Mouse (Mus musculus) layer of hippocampus, adult 11-12 months (tissue): Measurements from ENCODE around the gene Trim30b.
"Not testable (repeated sequence)": the region's sequence is repeated elsewhere in the genome, so short reads cannot be mapped to it uniquely, and the experiment has no call there.

Source experiments
- DNase-seq: peaks from one replicate; pipeline ENCODE4 v3.0.0; 2022; ENCODE audit warnings: low spot score

The Trim30b gene

DNA sequence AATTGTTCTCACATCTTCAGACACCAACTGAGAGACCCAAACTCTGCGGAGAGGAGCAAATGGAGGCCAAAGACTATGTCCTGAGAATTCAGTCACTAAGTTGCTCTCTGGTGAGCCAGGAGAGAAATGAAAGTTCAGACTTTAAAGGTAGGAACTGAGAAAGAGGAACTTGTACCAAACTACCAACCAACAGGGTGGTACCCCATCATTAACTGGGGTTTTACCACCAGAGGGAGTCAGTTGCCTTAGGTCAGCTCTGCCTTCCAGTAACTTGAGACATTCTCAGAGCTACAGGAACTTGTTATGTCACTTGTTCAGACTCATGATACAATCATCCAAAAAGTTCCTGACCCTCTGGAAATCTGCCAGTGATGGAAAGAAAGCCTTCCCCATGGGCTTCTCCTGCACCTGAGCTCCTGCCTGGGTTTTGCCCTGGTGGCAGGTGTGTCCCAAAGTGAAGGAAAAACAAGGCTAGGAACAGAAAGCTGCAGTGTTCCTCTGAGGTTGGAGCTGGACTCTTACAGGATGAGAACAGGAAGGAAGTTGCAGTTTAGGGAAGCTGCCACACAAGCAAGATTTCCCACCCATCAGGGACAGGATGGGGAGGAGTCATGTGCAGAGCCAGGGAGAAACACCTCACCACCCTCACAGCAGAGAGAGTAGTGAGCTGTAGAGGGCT, at the start of gene Trim30b:
Gene Trim30b, minus strand, starts transcription at position 149 of the 679 bp plus-strand sequence.
- peak; percentile 13 for DNase-seq

DNA sequence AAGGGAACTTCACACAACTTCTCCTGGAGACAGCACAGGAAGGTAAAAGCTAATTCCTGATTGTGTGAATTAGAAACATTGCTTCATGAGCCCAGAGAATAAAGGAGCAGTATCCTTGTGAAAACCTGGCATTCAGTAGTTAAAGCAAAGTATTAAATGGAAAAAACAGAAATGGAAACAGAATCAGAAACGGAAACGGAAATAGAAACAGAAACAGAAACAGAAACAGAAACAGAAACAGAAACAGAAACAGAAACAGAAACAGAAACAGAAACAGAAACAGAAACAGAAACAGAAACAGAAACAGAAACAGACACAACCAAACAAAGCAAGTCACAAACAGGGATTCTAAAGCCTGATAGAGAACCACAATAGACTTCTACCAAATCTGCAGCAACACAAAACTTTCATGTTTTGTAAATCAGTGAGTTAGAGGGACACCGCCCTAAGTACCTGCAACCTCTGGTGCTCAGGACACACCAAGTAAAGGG, 34.8 kb upstream of the Trim30b start:
- DNase-seq = no peak

DNA sequence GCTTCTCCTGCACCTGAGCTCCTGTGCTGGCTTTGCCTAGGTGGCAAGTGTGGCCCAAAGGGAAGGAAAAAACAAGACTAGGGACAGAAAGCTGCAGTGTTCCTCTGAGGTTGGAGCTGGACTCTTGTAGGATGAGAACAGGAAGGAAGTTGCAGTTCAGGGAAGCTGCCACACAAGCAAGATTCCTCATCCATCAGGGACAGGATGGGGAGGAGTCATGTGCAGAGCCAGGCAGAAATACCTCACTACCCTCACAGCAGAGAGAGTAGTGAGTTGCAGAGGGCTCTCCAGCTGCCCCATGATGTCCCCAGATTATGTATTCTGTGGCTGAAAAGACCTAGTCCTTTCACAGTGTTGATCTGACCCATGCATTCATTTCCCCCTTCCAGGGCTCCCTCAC, 31.5 kb upstream of the Trim30b start:
- no peak for DNase-seq

DNA sequence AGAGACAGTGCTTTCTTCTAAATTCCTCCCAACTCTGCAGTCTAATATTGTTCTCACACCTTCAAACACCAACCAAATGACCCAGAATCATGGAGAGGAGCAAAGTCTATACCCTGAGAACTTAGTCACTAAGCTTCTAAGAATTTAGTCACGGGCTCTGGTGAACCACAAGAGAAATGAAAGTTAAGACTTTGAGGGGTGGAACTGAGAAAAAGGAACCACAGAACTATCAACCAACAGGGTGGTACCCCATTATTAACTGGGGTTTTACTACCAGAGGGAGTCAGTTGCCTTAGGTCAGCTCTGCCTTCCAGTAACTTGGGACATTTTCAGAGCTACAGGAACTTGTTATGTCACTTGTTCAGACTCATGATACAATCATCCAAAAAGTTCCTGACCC, 31.0 kb upstream of the Trim30b start, which contains the start of gene Trim30c:
Gene Trim30c, minus strand, starts transcription at position 140 of the 400 bp plus-strand sequence.
- no peak for DNase-seq

DNA sequence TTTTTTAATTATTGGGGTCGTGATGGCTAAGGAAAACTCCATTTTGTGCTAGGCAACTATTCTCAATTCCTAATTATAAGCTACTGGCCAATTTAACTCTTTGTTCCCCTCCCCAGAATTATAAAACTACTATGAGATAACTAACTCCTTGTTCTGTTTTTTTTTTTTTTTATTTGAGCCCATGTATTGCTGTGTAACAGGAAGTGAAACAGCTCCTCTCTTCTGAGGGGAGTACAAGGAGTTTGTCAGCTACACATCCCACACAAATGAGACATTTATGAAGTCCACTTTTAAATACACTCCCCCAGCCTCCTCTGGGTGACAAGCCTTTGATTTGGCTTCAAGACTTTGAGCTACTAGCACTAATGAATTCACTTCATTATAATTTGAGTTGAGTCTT, 28.8 kb upstream of the Trim30b start:
- DNase-seq = no peak

DNA sequence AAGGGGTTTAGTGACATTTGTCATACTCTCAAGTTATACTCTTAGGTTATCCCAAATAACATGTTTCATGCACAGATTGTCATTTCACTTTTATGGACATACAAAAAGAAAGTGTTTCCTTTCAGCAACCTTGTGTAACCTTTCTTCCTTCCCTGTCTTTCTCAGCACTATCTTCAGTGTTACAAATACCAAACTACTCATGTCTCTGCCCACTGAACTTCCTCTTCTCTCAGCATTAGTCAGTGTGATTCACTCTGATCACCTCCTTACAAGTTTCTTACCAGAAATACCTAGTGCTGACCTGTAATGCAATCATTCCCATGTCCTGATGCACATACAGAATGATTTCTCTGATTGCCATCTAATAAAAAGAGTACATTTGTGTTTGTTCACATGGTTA, 3.3 kb downstream of the Trim30b start:
- DNase-seq = no peak

DNA sequence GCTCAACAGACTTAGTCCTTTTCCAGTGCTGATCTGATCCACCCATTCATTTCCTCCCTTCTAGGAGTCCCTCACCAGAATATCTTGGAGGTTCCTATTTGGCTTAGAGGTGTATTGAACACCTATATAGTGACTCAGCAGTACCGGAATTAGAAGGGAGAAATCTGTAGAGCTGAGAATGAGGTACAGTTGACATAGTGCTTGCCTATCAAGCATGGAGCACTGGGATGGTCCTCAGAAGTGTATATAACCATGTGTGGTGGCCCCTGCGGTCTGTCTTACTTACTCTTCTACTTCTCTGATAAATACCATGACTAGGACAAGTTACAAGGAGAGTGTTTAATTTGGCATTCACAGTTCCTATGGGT, 16.1 kb downstream of the Trim30b start:
- DNase-seq = no peak

DNA sequence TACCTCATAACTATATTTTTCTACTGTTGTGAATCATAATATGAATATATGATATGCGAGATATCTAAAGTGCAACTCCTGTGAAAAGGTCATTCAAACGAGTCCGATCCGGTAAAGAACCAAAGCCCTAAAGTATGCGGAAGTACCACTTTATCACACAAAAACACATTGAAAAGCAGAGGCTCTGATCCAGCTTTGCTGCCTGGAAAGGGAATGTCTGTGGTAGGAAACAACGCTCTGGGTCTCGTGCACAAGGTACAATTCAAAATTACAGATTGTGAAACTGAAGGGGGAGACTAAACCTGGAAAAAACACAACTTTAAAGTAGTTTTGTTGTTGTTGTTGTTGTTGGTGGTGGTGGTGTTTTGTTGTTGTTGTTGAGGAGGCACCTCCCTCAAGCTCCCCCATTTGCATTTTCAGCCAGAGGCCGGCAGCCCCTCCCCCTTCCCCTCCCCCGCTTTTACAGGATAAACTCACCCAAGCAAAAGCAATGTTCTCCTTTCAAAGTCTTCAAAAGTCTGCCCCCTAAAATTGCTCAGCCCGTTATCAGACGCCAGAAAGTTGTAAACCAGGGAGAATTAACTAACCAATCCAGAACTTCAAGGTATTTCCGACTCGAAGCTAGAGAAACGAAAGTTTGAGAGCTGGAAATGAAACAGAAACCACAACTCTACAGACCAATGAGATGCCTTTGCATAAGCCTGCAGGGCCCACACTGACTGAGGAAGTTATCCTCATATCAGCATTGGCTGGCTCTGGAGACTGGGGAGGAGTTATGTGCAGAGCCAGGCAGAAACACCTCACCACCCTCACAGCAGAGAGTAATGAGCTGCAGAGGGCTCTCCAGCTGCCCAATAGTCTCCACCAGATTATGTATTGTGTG, 16.7 kb downstream of the Trim30b start, which contains the start of gene Trim12c:
Gene Trim12c, minus strand, starts transcription at position 646 of the 883 bp plus-strand sequence.
- peak; percentile 46 for DNase-seq

DNA sequence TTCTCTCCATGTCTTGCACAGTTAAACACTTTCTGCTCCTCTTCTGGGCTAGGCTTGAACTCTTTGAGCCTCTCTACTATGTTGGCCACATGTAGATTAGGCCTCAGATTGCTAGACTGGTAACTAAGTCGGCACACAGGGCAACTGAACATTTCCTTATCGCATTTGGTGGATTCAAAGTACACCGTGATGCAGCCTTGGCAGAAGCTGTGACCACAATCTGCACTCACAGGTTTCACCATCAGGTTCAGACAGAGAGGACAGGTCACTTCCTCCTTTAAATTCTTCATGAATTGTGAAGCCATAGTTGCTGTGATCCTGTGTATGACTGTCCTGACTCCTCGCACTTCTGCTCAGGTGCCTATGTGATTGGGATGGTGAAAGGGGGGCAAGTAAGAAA, 21.6 kb downstream of the Trim30b start:
- DNase-seq = not testable (repeated sequence)

DNA sequence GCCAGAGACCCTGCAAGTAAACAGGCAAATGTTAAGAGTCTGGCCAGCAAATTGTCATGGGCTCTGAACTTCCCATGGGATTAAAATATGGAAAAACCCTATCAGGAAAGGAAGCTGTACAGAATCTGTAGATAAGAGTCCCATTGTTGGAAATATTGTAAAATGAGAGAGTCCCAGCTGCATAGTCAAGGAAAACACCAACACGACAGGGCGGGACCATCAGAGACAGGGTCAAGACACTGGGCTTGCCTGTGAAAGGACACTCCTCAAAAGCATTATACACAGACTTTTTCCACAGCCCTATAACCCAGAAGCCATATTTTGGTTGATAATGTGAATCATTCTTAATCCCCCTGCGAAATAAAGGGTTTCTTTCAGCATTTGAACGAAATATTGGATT, 28.9 kb downstream of the Trim30b start:
- DNase-seq = not testable (repeated sequence)

DNA sequence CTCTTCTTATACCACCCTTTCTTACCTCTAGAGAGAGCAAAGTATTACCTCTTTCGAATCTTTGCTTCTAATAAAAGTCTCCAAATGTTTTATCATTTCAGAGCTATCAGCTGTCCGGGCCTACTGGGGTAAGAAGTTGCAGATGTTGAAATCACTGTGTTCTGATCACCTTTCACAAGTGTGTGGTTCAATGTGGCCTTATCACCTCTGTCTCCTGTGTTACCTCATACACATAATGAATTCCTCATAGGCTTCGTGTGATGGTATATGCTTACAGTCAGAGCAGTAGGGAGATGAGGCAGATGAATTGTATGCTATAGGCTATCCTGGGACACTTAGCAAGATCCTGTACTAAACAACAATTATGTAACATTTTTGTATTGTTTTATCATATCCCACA, 34.1 kb downstream of the Trim30b start:
- not testable (repeated sequence) for DNase-seq

DNA sequence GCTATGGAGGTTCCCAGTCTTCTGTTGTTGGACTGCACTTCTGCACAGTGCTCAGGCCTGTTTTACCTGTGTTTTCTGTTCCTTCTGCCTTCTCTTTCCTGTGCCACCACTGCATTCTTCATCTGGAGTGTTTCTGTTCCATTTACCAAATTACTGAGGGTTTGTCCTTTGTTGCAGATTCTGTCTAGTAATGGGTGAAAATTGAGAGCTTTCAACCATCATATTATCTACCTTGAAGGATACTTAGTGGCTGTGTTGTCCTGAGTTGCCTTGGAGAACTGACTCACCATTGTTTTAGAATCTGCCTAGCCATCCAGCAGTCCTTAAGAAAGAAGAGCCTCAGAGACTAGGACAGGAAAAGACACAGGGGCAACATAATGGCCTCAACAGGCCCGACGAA, 40.5 kb downstream of the Trim30b start, which contains the start of gene Trim34b:
Gene Trim34b, plus strand, starts transcription at position 301 of the 400 bp plus-strand sequence.
- DNase-seq = not testable (repeated sequence)

DNA sequence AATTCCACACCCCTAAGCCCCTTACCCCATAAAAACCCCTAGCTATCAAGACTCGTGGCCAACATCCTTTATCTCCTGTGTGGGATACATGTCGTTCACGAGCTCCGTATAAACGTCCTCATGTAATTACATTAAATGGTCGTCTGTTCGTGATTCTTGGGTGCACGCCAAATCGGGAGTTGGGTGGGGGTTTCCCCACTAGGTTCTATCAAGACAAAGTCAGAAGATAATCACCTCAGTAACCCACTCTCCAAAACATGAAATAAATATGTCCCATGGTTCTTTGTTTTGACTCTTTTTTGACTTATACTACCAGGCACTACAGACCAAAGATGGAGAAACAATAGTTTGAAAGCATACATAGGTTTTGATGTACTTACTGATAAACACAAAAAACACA, 47.7 kb downstream of the Trim30b start:
- DNase-seq = no peak

DNA sequence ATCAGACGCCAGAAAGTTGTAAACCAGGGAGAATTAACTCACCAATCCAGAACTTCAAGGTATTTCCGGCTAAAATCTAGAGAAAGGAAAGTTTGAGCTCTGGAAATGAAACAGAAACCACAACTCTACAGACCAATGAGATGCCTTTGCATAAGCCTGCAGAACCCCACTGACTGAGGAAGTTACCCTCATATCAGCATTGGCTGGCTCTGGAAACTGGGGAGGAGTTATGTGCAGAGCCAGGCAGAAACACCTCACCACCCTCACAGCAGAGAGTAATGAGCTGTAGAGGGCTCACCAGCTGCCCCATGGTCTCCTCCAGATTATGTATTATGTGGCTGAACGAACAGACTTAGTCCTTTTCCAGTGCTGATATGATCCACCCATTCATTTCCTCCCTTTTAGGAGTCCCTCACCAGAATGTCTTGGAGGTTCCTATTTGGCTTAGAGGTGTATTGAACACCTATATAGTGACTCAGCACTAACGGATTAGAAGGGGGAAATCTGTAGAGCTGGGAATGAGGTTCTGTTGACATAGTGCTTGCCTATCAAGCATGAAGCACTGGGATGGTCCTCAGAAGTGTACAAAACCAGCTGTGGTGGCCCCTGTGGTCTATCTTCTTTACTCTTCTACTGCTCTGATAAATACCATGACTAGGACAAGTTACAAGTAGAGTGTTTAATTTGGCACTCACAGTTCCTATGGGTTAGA, 54.2 kb downstream of the Trim30b start, which contains the start of gene Trim12a:
Gene Trim12a, minus strand, starts transcription at position 98 of the 712 bp plus-strand sequence.
- not testable (repeated sequence) for DNase-seq

DNA sequence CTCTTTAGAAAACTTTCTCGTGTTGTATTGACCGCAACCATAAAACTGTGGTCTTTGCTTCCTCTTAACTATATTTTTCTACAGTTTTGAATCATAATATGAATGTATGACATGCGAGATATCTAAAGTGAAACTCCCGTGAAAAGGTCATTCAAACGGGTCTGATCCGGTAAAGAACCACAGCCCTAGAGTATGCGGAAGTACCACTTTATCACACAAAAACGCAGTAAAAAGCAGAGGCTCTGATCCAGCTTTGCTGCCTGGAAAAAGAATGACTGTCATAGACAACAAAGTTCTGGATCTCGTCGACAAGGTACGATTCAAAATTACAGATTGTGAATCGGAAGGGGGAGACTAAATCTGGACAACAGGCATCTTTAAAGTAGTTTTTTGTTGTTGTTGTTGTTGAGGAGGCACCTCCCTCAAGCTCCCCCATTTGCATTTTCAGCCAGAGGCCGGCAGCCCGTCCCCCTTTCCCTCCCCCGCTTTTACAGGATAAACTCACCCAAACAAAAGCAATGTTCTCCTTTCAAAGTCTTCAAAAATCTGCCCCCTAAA, 54.8 kb downstream of the Trim30b start:
- DNase-seq = no peak
